Mouse (Mus musculus): Measurements from ENCODE around the gene Cdhr4. TPM values are rescaled to one million over a fixed set of nuclear protein-coding genes. Genes with fewer than 3 reads are reported as not detected.

Cdhr4 gene
- polyA plus RNA-seq, 1 experiment from 2014 or later, result 7.7 TPM

DNA sequence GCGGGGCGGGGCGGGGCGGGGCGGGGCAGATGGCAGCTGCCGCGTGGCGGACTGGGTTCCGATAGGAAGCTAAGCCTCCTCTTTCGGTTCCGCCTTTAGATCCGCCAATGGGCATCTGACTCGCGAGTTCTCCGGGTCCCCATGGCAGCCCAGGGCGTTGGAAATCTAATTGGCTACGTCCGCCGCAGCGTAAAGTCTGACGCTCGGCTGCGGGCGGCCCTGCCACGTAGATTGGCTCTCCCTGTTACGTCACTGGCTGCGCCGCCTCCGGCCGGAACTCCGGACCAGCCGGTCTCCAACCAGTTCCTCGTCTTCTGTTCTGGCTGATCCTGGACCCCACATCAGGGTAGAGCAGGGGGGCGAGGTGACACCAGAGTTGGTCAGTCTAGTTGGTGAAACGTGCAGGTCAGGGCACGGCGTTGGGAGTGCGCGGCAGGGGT, 56.7 kb downstream of the Cdhr4 start, which contains the start of gene Gmppb:
TSS of gene Gmppb (plus strand) at position 227 of the 440 bp plus-strand sequence.
- H3K27me3 ChIP-seq (ENCODE audit: control insufficient read depth, insufficient read depth, low read depth, low read length), result no peaks in the 10 kb centered on the region
- peak within 1 kb of the TSS; percentile 85 for H3K9ac ChIP-seq (ENCODE audit: low read length)
- H3K4me2 ChIP-seq (ENCODE audit: low read depth, low read length), result peak within 1 kb of the TSS; percentile 97
- ATAC-seq (ENCODE audit: low read depth), result peak; percentile 94
- H3K4me3 ChIP-seq (ENCODE audit: low read length), result peak within 1 kb of the TSS; percentile 85
- WGBS, result 0% methylated on average over 31 of the region's 39 CpGs
- H3K36me3 ChIP-seq (ENCODE audit: control insufficient read depth, insufficient read depth, low read length), result peaks cover 27% of the 10 kb centered on the region
- H3K9me3 ChIP-seq (ENCODE audit: control insufficient read depth, low read length), result no peaks in the 10 kb centered on the region
- peaks cover 32% of the 10 kb centered on the region for H3K4me1 ChIP-seq (replicated peaks; ENCODE audit: control insufficient read depth, insufficient read depth, low read length)
- H3K27ac ChIP-seq (ENCODE audit: low read length), result peak within 1 kb of the TSS; percentile 77

Other genes starting within 250 kb of the Cdhr4 start
- gene Rbm5, start 221.5 kb upstream of the Cdhr4 start, polyA plus RNA-seq (2015; fragmentation: Nextera tagmentation; extraction: Ambion mirVana), result 212 and 220 TPM in 2 replicates
- 70.0 and 70.2 TPM in 2 replicates for gene Rbm6, start 119.3 kb upstream of the Cdhr4 start, polyA plus RNA-seq (2015; fragmentation: Nextera tagmentation; extraction: Ambion mirVana)
- gene Mon1a, start 104.3 kb upstream of the Cdhr4 start, polyA plus RNA-seq (2015; fragmentation: Nextera tagmentation; extraction: Ambion mirVana), result 12.5 and 13.8 TPM in 2 replicates
- gene Mst1r, start 85.6 kb upstream of the Cdhr4 start, polyA plus RNA-seq (2015; fragmentation: Nextera tagmentation; extraction: Ambion mirVana), result 3.5 and 6.0 TPM in 2 replicates
- gene Actl11, start 64.0 kb upstream of the Cdhr4 start, polyA plus RNA-seq (2015; fragmentation: Nextera tagmentation; extraction: Ambion mirVana), result not detected in 2 replicates
- 2.0 and 2.5 TPM in 2 replicates for gene Camkv, start 56.8 kb upstream of the Cdhr4 start, polyA plus RNA-seq (2015; fragmentation: Nextera tagmentation; extraction: Ambion mirVana)
- 24.0 and 24.3 TPM in 2 replicates for gene Traip, start 42.4 kb upstream of the Cdhr4 start, polyA plus RNA-seq (2015; fragmentation: Nextera tagmentation; extraction: Ambion mirVana)
- 20.6 and 24.2 TPM in 2 replicates for gene Uba7, start 17.0 kb upstream of the Cdhr4 start, polyA plus RNA-seq (2015; fragmentation: Nextera tagmentation; extraction: Ambion mirVana)
- 3.4 and 4.8 TPM in 2 replicates for gene Gm20661, start 9.4 kb upstream of the Cdhr4 start, polyA plus RNA-seq (2015; fragmentation: Nextera tagmentation; extraction: Ambion mirVana)
- gene Inka1, start 6.6 kb upstream of the Cdhr4 start, polyA plus RNA-seq (2015; fragmentation: Nextera tagmentation; extraction: Ambion mirVana), result 64.3 and 71.1 TPM in 2 replicates
- 0.36 and 0.75 TPM in 2 replicates for gene Gm20662, start 3.9 kb downstream of the Cdhr4 start, polyA plus RNA-seq (2015; fragmentation: Nextera tagmentation; extraction: Ambion mirVana)
- 55.3 and 57.5 TPM in 2 replicates for gene Ip6k1, start 10.0 kb downstream of the Cdhr4 start, polyA plus RNA-seq (2015; fragmentation: Nextera tagmentation; extraction: Ambion mirVana)
- 25.6 and 26.5 TPM in 2 replicates for gene Gmppb, start 56.7 kb downstream of the Cdhr4 start, polyA plus RNA-seq (2015; fragmentation: Nextera tagmentation; extraction: Ambion mirVana)
- 2.5 and 3.0 TPM in 2 replicates for gene Amigo3, start 60.7 kb downstream of the Cdhr4 start, polyA plus RNA-seq (2015; fragmentation: Nextera tagmentation; extraction: Ambion mirVana)
- 0.41 and 1.2 TPM in 2 replicates for gene Mst1, start 87.9 kb downstream of the Cdhr4 start, polyA plus RNA-seq (2015; fragmentation: Nextera tagmentation; extraction: Ambion mirVana)
- 24.9 and 27.1 TPM in 2 replicates for gene Rnf123, start 90.8 kb downstream of the Cdhr4 start, polyA plus RNA-seq (2015; fragmentation: Nextera tagmentation; extraction: Ambion mirVana)
- 53.1 and 59.9 TPM in 2 replicates for gene Apeh, start 102.1 kb downstream of the Cdhr4 start, polyA plus RNA-seq (2015; fragmentation: Nextera tagmentation; extraction: Ambion mirVana)
- 0.26 and 0.30 TPM in 2 replicates for gene Bsn, start 197.9 kb downstream of the Cdhr4 start, polyA plus RNA-seq (2015; fragmentation: Nextera tagmentation; extraction: Ambion mirVana)

Measured in lung, embryonic 16.5 days (tissue).